Comparison of ENCODE assay signal across 8 mouse cellular contexts in genomic region chr3:102466587-102466986, GRCm38 (mm10). TPM values are rescaled to one million over a fixed set of nuclear protein-coding genes. Genes with fewer than 3 reads are reported as not detected.
DNase-seq lines count a peak whose midpoint lies in the region; TF ChIP-seq lines count a peak whose summit lies in the region.

No protein-coding gene starts in this region.

- peak; percentile 81 for TF ChIP-seq CTCF in E14TG2a.4 (conservative IDR thresholded peaks at IDR 0.05; ENCODE audit: low read length)

- H3K4me1 ChIP-seq in E14TG2a.4 (replicated peaks; ENCODE audit: low read depth, low read length), result peaks cover 13% of the 10 kb centered on the region

- H3K9me3 ChIP-seq in E14TG2a.4 (ENCODE audit: low read length), result no peaks in the 10 kb centered on the region

- peaks cover 38% of the 10 kb centered on the region for H3K27me3 ChIP-seq in E14TG2a.4 (ENCODE audit: insufficient read depth, low read length)

- no peaks in the 10 kb centered on the region for H3K36me3 ChIP-seq in E14TG2a.4 (ENCODE audit: insufficient read depth, low read length)

- H3K4me3 ChIP-seq in E14TG2a.4 (replicated peaks; ENCODE audit: low read length), result no peak overlapping the region

- peak; percentile 46 to 82 for DNase-seq in adrenal gland, adult (ENCODE audit: inconsistent age in 2 of 2, low spot score in 1 of 2)
- peak; percentile 80 for DNase-seq in embryo, embryonic 10.5 days (ENCODE audit: low spot score)
- DNase-seq in gastrocnemius, postnatal 36 days, result peak; percentile 32 to 42
- DNase-seq in kidney, postnatal 36 days, result peak; percentile 63 to 86
- peak; percentile 71 for DNase-seq in lung, postnatal 10 days
- peak; percentile 71 to 77 for DNase-seq in right cerebral cortex, adult 2 months (ENCODE audit: low spot score in 2 of 2)
- no peak for DNase-seq in Muller cell, postnatal 12 days (ENCODE audit: inconsistent ontology term)

- intact Hi-C loops in gastrocnemius, postnatal 36 days (cut with DNase I), result no loop called here

RNA-seq across cellular contexts. Expression of gene Ngf, which starts 3.1 kb away (rescaled TPM):
- total RNA-seq in gastrocnemius, postnatal 36 days (2021), result 1 to 10 TPM in 1 of 2 experiments, under 1 TPM in 1; 0.67 to 1.2 TPM
